ENCODE assay signal across 11 mouse cellular contexts in genomic region chr4:129926544-129926943, GRCm38 (mm10). TPM values are rescaled to one million over a fixed set of nuclear protein-coding genes. Genes with fewer than 3 reads are reported as not detected.
DNase-seq lines count a peak whose midpoint lies in the region; ATAC-seq and TF ChIP-seq lines count a peak whose summit lies in the region.
"Had no signal": no experiment of that assay in that cellular context is flagged by ENCODE, and none has a peak within 500 bp of the region (broad histone marks: within the 10 kb centered on the region; RNA-seq: fewer than 3 reads in every experiment).

No protein-coding gene starts in this region.

- no peaks in the 10 kb centered on the region for H3K79me2 ChIP-seq in heart, adult 2 months (replicated peaks; ENCODE audit: control insufficient read depth, insufficient read depth, low read length)

- peaks cover 4% of the 10 kb centered on the region; the same call in 1 of the 2 replicates for H3K4me1 ChIP-seq in lung, adult 2 months (ENCODE audit: control insufficient read depth, insufficient read depth, low read length)
- H3K4me1 ChIP-seq in heart, adult 2 months (ENCODE audit: control insufficient read depth, insufficient read depth, low read length): peaks cover 3% of the 10 kb centered on the region; the same call in 1 of the 2 replicates

- H3K27ac ChIP-seq in heart, adult 2 months: peak overlapping the region; percentile 92
- H3K27ac ChIP-seq: embryonic facial prominence, embryonic 13.5 days; limb, embryonic 13.5 days; midbrain, embryonic 12.5 days had no signal

- H3K27me3 ChIP-seq in heart, adult 2 months (ENCODE audit: control insufficient read depth, insufficient read depth, low read length): no peaks in the 10 kb centered on the region
- H3K27me3 ChIP-seq: embryonic facial prominence, embryonic 13.5 days had no signal

- no peak overlapping the region for H3K9ac ChIP-seq in heart, adult 2 months (ENCODE audit: low read depth, low read length)
- H3K9ac ChIP-seq: embryonic facial prominence, embryonic 13.5 days; limb, embryonic 13.5 days; midbrain, embryonic 12.5 days had no signal

- DNase-seq in lung, postnatal 36 days: peak; percentile 22
- no peak for DNase-seq in lung, adult 2 months
- peak; percentile 56 to 79 for DNase-seq in heart, adult 2 months
- peak; percentile 66 for DNase-seq in heart, postnatal 4 days
- peak; percentile 56 for DNase-seq in thymus, postnatal 14 days
- DNase-seq in right cerebral cortex, postnatal 4 days: no peak
- DNase-seq: kidney, postnatal 14 days had no signal

- H3K36me3 ChIP-seq in heart, adult 2 months (ENCODE audit: control insufficient read depth, insufficient read depth, low read length): no peaks in the 10 kb centered on the region
- H3K36me3 ChIP-seq: embryonic facial prominence, embryonic 13.5 days; limb, embryonic 13.5 days; midbrain, embryonic 12.5 days had no signal

- no peak overlapping the region for H3K4me3 ChIP-seq in lung, adult 2 months (replicated peaks; ENCODE audit: extremely low read depth, low read depth, low read length)
- no peak overlapping the region for H3K4me3 ChIP-seq in heart, adult 2 months
- H3K4me3 ChIP-seq: embryonic facial prominence, embryonic 13.5 days; limb, embryonic 13.5 days; midbrain, embryonic 12.5 days had no signal

- intact Hi-C loops in heart, adult 2 months (cut with DNase I): loop anchor here (5.0 kb wide), 1 partner anchor 49 kb away; no protein-coding TSS in a partner anchor

- WGBS in lung, adult 2 months: 39% methylated on average over 8 of the region's 8 CpGs
- 24% methylated on average over 8 of the region's 8 CpGs for WGBS in heart, adult 2 months

- no peak for ATAC-seq in frontal cortex, adult (ENCODE audit: low TSS enrichment)

- 0 out of 2 replicates have a peak, but pooled peaks have one; percentile 14 for TF ChIP-seq EP300 in heart, adult 2 months (IDR thresholded peaks at IDR 0.05; ENCODE audit: insufficient read depth, low read depth, low read length)

- no peak for TF ChIP-seq POLR2A in lung, adult 2 months (IDR thresholded peaks at IDR 0.05; ENCODE audit: borderline replicate concordance, extremely low read depth, low read depth, low read length)
- TF ChIP-seq POLR2A in heart, adult 2 months (IDR thresholded peaks at IDR 0.05; ENCODE audit: insufficient read depth, low read depth, low read length): peak; percentile 44

- no peak for TF ChIP-seq CTCF in lung, adult 2 months (IDR thresholded peaks at IDR 0.05; ENCODE audit: insufficient read depth, low read length)
- TF ChIP-seq CTCF in heart, adult 2 months (IDR thresholded peaks at IDR 0.05): no peak

RNA-seq across cellular contexts. Expression of gene Spocd1, which starts 2.5 kb away (rescaled TPM):
- polyA plus RNA-seq in lung, adult 2 months (2012; rRNA removed): 0.09 TPM in 1 of 2 replicates, not detected in the other
- total RNA-seq in heart, adult 2 months (2021): under 1 TPM in 1 of 2 experiments, not detected in 1; 0.07 TPM
- not detected in 2 replicates for polyA plus RNA-seq in heart, adult 2 months (2012; rRNA removed)
- under 1 TPM in 1 of 2 experiments, not detected in 1; 0.11 TPM for total RNA-seq in heart, postnatal 4 days (2021)
- polyA plus RNA-seq: midbrain, embryonic 12.5 days had no signal

RNA-seq across cellular contexts. Expression of gene Adgrb2, which starts 58.1 kb away (rescaled TPM):
- 0.80 and 4.6 TPM in 2 replicates for polyA plus RNA-seq in lung, adult 2 months (2012; rRNA removed)
- total RNA-seq in heart, adult 2 months (2021): 1 to 10 TPM; 1.8 to 2.0 TPM
- 2.5 and 4.8 TPM in 2 replicates for polyA plus RNA-seq in heart, adult 2 months (2012; rRNA removed)
- total RNA-seq in heart, postnatal 4 days (2021): 1 to 10 TPM; 5.5 to 6.6 TPM

Comparison
In these comparisons a context has a peak if more than half of its experiments do, and no peak if none do; other contexts are left out.
1. DNase-seq: peak in lung, postnatal 36 days (single experiment), heart, adult 2 months (2 of 2), heart, postnatal 4 days (single experiment) and thymus, postnatal 14 days (single experiment); none in lung, adult 2 months (single experiment) and right cerebral cortex, postnatal 4 days (single experiment).